Mouse (Mus musculus): ENCODE measurements around the gene Efcab9. TPM values are rescaled to one million over a fixed set of nuclear protein-coding genes. Genes with fewer than 3 reads are reported as not detected.

Efcab9 gene
- polyA plus RNA-seq (2017; shearing (Covaris generic)): 1 to 10 TPM; 1.1 to 1.2 TPM

DNA sequence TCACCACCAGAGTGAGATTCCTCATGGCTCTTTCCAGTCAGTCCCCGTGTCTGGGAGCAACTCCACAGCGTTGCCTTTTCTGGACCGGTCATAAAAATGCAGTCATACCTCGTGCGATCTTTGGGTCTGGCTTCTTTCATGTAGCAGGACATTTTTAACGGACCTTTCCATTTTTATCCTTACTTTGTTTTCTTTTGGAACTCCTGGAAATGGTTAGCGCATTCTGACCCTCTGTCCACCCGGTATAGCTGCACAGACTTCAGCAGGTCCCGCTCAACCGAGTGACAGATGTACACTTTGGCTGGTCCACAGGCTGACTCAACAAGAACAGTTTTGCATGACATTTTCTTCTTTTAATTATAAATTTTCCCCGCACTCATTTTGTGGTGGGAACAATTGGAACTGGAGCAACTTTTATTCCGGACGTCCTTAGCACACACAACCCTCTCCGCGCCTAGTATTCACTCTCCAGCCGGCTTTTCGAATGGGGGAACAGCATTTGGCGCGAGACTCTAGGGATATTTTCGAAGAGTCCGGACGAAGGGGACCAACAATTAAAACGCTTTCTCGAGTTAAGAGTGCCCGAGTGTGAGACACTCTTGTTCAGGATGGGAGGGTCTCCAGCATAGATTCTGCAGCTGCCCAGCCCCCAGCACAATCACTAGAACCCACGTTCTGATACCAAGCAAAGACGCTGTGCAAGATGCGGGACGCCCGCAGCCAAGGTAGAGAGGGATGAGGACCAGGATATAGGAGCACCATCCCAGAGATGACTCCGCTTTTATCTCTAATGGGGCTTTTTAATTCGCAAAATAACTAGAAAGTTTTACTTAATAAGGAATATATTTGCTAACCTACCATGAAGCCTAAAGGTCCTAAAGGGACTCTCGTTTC, at the start of gene Efcab9:
TSS of gene Efcab9 (minus strand) at position 211 of the 894 bp plus-strand sequence.
- ATAC-seq: no peak

DNA sequence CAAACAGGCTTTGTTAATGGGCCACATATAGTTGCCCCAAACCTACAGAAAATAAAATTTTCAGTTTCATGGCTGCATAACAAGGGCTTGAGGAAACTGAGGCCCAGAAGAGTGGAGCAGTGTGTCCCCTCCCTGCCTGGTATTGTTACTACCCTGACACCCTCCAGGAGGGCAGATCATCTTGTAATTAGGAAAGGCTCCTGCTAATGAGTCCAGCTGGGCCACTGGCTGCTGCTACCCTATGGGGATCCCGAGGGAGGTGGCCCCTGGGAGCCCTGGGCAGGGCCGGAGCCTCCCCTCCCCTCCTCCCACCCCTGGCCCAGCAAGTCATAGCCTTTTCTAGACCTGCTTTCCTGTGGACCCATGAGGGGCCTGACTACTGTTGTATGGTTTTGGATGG, 49.1 kb upstream of the Efcab9 start:
- ATAC-seq: no peak

DNA sequence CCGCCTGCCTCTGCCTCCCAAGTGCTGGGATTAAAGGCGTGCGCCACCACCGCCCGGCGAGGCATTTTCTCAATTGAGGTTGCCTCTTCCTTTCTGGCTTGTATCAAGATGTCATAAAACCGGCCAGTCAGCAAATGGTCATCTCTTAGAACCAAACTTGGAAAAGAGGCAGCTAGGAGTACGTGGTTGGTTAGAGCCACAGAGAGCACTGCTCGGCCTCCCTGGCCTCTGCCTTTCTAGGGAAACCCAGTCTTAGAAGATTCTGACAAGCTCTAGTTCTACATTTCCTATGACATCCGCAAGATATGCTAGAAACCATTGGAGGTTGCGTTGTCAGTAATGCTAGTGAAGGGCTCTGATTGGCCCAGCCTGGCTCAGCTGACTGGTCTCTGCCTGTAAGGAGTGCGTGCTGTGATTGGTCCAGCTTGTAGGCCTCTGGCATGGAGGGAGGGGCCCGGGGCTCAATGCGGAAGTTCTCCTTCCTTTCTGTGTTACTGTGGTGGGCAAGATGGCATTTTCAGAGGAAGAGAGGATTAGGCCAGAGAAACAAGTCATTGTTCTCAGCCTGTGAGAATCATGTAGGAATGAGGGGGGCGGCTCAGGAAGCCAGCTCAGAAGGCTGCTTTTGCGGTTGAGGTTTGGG, 48.5 kb upstream of the Efcab9 start:
- peak; percentile 81 for ATAC-seq

- ATAC-seq: no peak
Observed at GRCm38 (mm10) chr11:32576760-32577050, 44.8 kb upstream of the Efcab9 start.

DNA sequence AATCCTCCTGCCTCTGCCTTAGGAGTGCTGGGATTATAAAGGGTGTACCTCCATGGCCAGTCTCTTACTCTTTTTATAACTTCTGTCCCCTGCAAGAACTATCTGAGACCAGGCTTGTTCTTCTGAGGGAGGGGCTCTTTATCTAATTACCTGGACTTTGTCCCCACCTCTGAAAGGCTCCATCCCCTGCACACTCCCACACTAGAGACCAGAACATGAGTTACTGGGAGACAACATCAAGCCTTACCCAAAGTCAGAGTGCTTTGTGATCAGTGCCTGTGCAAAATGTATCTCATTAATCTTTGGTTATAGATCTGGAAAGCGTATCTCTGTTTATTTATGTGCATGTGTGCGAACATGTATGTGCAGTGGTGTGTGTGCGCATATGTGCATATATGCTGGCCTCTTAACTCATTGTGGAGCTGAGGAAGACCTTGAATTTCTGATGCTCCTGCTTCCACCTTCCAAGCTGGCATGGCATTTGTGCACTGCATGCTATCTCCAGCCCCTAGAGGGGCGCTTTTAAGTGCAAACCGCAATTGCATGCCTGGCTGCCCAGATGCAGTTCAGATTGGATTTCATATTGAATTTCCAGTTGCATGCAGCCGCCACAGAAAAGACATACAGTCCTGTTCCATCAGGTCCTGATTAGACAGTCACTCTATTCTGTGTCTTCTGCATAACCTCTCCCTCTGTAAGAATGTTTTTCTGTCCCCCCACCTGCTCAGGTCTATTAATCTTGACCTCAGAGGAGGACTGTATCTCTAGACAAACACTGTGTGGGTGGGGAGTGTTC, 44.3 kb upstream of the Efcab9 start:
- ATAC-seq: no peak

GRCm38 (mm10) chr11:32573669-32574068, 41.8 kb upstream of the Efcab9 start:
- ATAC-seq: no peak

- ATAC-seq: peak; percentile 32
Observed at GRCm38 (mm10) chr11:32571103-32571502, 39.2 kb upstream of the Efcab9 start.

GRCm38 (mm10) chr11:32568637-32569293, 36.9 kb upstream of the Efcab9 start:
- no peak for ATAC-seq

DNA sequence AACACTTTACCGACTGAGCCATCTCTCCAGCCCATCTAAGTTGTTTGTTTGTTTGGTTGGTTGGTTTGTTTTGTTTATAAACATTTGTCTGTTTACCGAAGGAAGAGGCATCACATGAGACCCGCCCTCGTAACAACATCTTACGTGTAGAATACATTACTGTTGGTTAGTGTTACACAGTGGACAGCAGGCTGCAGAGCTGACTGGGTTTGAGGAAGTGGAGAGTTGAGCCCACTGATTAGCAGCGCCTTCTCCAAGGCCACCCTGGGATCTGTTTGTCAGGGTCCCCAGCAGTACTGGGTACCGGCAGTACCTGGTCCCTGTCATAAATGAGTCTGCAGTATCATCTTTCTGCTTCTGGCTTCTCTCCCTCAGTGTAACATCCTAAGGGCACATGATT, 36.2 kb upstream of the Efcab9 start:
- no peak for ATAC-seq

- no peak for ATAC-seq
Observed at GRCm38 (mm10) chr11:32567000-32567855, 35.3 kb upstream of the Efcab9 start.

GRCm38 (mm10) chr11:32566184-32566583, 34.3 kb upstream of the Efcab9 start:
- no peak for ATAC-seq

- ATAC-seq: peak; percentile 41
Observed at GRCm38 (mm10) chr11:32565088-32565487, 33.2 kb upstream of the Efcab9 start.

DNA sequence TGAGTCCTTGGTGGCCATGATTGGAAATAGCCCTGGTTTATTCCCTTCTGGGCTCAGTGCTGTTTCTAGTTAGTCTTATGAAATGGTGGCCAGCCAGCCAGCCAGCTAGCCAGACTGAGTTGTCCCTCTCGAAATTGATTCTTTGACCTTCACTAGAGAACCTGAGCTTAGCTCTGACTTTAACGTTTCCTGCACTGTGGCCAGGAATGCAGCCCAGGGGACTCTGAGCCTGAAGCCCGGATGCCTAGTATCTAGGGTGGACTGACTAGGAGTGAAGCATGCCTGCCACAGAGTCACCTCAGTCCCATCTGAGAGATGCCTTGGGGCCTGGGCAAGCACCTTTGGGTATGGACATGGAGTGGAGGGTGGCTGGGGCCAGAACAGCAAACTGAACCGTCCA, 32.7 kb upstream of the Efcab9 start:
- no peak for ATAC-seq

- peak; percentile 41 for ATAC-seq
Observed at GRCm38 (mm10) chr11:32563660-32564059, 31.8 kb upstream of the Efcab9 start.

DNA sequence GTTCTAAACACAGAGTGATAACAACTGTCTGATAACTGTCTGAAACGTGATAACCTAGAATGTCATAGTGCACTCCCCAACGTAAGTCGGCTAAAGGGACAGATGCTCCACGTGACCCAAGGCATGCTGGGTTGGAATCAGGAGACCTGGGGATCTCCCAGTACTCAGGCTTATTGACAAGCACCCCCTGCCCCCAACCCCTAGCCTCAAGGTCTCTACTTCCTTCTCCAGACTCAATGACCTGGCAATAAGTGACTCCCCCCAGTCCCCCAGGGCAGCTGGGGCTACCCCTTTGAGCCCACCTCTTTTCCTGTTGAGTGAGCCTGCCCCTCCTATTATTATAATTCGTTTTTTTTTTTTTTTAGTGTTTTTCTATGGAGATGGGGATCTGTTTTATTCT, 30.8 kb upstream of the Efcab9 start:
- ATAC-seq: no peak

DNA sequence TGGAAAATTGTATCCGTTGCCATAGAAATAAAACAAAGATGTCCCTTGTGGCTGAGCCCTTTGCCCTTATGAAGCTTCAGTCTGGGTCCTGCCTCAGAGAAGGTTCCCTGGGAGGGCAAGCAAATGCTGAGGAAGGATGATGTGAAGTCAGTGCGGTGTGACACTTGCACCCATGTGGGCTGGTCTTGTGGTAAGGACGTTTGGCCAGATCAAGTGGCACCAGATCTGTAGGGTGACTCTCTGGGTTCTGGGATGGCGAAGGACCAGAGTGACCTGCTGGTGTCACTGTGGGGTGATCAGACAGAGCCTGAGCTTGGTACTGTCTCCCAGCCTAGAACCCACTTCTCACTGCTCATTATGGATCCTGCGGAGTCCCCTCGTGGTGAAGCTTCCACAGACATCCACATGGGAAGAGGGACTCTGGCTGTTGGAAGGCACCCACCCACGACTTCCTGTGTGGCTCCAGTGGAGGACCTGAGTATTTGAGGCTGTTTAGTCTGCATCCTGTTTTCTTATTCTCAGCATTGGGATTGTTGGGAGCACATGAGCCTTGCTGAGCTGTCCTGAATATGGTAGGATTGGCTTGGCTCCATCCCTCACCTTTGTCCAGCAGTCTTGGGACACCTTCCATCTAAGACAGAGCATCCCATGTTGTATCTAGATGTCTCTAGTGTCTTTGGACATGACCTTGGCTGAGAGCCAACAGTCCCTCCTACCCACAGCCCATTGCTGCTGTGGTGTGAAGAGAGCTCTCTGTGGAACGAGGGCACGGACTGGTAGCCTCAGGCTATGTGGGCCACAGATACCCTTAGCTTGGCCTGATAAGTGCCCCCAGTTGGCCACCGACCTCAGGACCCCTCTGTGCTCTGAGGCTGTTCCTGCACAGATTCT, 29.8 kb upstream of the Efcab9 start:
- ATAC-seq: peak; percentile 19

GRCm38 (mm10) chr11:32560015-32560770, 28.3 kb upstream of the Efcab9 start:
- no peak for ATAC-seq

- ATAC-seq: peak; percentile 6
Observed at GRCm38 (mm10) chr11:32558677-32559076, 26.8 kb upstream of the Efcab9 start.

DNA sequence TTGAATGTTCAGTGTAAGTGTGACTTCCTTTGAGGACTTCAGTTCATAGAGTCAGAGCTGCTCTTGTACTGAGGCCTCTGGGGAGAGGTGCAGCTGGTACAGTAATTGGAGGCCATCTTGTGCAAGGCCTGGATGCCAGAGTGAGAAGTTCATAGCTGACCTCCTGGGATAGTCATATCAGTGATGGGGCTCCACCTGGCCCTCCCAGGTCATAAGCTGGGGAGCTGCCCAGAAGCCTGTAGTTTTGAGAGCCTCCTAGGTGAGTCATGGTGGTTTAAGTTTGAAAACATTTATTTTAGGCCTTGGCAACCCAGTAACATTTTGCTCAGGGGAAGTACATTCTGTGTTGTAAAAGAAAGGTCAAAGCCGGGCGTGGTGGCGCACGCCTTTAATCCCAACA, 26.1 kb upstream of the Efcab9 start:
- ATAC-seq: peak; percentile 19
